Mouse (Mus musculus): ENCODE data around the gene Kcnd3. TPM values are rescaled to one million over a fixed set of nuclear protein-coding genes. Genes with fewer than 3 reads are reported as not detected.

Kcnd3 gene
- polyA plus RNA-seq (2012; rRNA removed), result 15.5 and 18.0 TPM in 2 replicates

DNA sequence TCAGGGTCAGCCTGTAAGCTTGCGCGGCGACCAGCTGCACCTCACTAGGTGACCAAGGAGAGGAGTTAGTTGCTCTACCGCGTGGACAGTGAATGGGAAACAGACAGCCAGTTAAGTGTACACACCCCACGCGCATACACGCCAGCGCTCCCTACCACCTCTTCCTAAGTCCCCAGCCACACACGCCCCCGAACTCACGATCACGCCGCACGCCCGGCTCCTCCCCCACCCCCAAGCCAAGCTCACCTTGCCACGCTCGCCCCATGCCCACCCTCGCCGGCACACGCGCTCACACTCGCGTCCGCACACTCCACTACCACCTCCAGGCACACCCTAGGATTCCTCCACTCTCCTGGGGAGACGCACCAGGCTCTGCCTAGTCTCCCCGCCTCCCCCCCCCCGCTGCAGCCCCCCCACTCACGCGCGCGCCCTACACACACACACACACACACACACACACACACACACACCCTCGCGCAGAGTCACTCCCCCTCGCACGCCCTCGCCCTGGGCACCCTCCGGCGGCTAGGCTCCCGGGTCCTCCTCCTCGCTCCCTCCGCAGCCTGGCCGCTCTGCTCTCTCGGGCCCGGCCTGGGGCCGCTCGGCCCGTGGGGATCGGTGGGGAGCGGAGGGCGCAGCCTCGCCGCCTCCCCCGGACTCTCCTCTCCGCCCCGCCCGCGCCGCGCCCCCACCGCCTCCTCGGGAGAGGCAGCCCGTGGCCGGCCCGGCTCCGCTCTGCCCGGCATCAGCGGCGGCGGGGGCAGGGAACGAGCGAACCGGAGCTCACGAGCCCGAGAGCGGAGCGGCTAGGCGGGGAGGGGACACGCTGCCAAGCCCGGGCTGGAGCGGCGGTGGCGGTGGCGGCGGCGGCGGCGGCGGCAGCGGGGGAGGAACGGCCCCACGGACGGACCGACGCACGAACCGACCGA is at the start of gene Kcnd3:
Kcnd3 (plus strand) TSS at position 704 of the 929 bp plus-strand sequence.
- no peak for DNase-seq (ENCODE audit: low read depth)

DNA sequence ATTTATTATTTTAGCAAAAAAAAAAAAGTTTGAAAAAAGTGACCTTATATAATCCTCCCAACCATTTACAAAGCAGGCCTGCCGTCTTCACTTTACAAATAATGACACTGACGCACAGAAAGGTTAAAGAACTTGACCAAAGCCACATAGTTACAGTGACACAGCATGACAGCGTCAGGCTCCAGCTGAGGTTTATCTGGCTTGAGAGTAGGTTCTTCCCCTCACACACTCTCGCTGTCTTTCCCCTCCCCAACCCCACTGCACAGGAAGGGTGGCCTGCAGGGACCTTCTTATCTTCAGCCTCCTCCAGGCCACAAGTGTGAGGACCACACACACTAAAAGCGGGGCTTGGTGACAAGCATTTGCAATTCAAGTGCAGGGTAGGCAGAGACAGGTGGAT is 49.5 kb upstream of the Kcnd3 start:
- DNase-seq (ENCODE audit: low read depth), result no peak

DNA sequence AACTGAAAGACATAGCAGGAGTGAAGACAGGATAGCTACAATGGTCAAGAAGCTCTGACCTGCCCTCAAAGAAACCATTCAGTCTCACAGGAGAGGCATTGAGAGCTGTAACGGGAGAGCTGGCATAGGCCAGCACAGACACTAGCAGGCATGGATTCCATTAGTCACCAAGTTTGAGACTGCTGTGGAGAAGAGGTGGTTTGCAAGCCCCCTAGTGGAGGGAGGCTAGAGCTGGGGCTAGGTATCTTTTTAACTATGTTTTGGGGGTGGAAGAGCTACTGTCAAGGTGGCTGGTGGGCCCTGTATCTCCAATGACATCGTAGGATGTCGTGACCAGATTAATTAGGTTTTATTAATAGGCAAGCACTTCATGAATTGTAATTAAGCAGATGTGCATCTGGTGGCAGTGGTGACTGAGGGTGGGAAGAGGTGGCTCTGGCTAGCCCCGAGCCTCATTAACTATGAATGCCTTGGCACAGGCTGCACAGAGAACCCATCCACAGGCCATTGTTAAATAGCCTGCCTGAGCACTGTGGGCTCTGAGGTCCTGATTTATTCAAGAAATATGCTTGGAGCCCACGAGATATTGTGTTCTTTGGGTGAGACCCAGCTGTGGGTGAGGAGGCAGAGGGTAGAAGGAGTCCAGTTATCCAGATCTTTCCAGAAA is 48.6 kb upstream of the Kcnd3 start:
- DNase-seq (ENCODE audit: low read depth), result no peak

DNA sequence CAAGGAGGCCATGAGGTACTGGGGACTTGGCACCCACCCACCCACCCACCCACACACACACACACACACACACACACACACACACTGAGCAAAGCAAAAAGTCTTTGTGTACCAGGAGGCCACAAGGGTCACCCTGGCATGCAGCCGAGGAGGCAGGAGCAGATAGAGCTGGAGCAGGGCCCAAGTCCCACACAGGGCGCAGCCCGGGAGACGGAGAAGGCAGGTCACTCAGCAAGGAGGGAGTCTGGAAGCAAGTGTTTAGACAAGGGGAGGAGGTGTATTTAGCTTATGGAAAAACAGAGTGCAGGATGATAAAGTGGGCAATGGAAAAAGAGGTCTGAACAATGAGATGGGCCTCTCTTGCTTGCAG is 48.1 kb upstream of the Kcnd3 start:
- no peak for DNase-seq (ENCODE audit: low read depth)

DNA sequence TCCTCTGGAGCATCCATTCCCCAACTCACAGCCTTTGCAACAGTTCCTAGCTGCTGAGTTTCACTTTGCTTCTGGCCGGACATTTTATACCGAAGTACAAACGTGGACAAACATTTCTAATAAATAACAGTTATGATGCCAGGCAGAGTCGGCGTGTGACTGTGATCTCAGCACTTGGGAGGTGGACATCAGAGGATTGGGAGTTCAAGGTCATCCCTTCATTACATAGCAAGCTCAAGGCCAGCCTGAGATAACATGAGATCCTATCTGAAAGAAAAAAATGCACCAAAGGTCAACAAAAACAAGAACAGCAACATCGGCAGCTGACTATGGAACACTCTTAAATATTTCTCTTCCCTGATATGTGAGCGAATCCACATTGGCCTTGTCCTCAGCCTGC is 46.6 kb upstream of the Kcnd3 start:
- no peak for DNase-seq (ENCODE audit: low read depth)

DNA sequence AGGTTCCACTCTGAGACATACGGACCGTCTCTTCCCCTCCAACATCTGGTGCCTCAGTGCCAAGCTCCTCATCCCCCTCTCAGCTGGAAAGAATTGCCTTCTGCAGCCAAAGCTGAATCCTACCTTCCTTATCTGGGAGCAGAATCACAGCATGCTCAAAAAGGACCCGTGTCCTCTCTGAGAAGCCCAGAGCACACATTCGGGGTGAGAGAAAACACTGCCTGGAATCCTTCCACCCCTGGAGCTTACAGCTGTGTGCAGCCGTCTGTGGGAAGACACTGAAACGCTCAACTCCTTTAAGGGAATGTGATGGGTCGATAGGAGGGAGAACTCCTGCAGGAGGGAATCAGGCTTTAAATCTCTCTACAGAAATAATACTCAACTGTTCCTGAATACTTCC is 46.1 kb upstream of the Kcnd3 start:
- DNase-seq (ENCODE audit: low read depth), result no peak

DNA sequence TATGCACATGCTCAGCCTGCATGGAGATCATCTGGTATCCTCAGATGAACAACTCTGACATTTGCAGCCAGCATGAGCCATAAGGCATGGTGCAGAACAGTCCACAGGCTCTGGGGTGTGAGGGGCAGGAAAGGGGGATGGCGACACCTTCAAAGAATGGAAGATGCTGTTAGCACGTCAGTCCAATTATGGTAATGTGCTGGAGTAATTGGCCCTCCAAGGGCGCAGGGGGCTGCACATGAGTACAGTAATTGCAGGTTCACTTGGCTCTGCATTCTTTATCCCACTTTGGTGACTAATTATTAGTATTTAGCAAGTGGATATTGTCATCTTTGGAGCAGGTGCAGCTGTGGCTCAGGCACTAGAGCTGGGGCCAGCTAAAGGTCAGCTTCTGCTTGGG is 43.9 kb upstream of the Kcnd3 start:
- DNase-seq (ENCODE audit: low read depth), result no peak

DNA sequence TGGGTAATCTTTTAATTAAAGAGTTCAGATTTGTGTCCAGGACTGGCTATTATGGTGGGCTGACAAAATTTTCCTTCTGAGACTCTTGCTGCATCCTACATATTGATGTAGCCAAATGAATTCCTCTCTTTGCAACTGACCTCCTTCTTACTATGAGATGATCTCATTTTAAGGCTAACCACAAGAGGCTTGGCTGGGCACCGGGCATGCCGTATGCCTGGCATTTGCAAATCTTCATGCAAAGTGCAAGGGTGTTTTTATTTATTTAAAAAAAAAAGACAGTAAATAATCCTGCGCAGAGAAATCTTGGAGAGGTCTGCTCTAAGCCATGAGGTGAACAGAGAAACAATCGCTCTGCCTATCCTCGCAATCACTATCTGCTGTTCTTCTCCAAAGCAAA is 41.3 kb upstream of the Kcnd3 start:
- no peak for DNase-seq (ENCODE audit: low read depth)

DNA sequence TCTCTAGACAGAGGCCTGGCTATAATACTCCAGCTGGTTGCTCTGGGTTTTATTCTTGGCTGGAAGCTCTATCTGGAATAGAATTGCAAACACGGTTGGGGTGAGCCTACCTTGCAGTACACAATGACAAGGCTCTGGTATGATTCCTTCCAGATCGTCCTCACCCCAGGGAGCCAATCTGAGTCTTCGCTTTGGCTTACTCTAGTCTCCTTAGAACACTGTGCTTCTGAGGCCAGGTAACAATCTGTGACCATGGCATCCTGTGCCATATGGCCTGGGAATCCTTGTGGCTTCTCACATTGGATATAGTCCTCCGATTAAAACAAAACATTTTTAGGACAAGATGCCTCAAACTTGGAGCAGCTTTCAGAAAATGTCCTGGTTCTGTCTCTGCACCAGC is 40.4 kb upstream of the Kcnd3 start:
- no peak for DNase-seq (ENCODE audit: low read depth)

DNA sequence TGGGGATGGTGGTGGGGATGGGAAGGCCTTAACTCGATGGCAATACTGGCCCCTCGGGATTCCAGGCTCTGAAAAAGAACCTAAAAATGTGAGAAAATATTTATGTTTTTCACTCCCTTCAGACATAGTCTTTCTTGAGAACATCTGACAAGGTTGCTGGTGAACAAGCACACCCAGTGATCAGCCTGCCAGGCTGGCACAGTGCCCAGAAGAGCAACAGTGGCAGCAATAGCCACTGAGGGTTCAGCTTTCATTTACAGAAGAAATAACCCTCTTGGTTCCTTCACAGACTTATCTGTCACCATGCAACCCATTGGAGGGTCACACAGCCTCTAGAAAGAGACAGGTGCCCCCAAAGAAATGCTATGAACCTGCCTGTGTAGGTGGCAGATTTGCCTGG is 39.9 kb upstream of the Kcnd3 start:
- DNase-seq (ENCODE audit: low read depth), result no peak

DNA sequence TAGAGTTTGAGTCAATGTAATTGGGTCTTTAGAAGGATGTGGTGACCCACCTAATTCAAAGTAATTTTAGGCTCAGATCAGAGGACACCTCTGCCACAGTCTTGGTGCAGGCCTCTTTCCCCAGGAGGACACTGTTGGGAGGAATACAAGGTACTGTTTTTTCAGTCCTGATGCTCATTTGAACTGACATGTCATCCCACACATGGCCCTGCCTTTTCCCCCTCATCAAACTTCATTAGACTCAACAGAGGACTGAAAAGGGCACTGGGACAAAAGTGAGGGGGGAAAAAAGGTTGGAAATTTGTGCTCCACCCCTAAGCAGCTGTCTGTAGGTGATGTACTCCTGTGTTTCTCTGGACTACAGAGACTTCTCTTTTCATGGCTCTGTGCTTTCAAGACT is 39.4 kb upstream of the Kcnd3 start:
- DNase-seq (ENCODE audit: low read depth), result no peak

DNA sequence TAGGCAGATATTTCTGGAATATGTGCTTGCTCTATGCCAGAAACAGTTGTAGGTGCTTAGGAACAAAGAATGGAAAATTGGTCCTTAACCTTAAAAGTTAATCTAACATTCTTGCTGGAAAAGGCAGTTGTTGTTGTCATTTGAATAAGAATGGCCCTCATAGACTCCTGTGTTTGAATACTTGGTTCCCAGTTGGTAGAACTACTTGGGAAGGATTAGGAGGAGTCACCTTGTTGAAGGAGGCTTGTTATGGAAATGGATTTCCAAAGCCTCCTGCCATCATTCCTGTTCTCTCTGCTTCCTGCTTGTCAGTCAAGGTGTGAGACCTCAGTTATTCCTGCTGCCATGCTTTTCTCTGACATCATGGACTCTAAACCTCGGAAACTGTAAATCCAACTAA is 33.7 kb upstream of the Kcnd3 start:
- DNase-seq (ENCODE audit: low read depth), result no peak

DNA sequence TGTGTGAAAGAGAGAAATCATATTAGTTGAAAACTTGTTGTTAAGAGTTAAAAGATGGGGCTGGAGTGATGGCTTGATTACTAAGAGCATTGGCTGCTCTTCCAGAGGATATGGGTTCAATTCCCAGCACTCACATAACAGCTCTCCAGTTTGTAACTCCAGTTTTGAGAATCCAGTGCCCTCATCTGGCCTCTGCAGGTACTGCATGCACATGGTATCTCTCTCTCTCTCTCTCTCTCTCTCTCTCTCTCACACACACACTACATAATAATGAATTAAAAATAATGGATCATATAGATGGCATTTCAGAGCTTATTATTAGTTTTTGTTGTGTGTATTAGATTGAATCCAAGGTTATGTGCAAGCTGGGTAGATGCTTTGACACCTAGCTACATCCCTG is 29.7 kb upstream of the Kcnd3 start:
- DNase-seq (ENCODE audit: low read depth), result no peak

DNA sequence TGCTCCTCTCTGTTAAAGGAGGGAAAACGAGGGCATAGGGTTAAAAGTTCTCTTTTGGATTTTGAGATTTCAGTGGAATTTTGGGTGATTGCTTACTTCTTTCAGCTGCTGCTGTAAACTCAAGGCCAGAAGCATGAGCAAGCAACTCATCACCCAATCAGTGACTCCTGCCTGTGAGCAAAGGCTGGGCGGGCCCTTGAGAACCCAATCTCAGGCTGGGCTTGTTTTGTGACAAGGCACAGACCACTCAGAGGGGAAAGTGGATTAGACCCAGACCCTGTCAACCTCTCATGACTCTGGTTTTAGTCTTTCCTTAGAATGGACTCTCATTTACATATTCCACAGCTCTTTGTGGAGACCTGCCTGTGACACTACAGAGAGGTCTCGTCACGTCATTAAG is 28.7 kb upstream of the Kcnd3 start:
- no peak for DNase-seq (ENCODE audit: low read depth)

DNA sequence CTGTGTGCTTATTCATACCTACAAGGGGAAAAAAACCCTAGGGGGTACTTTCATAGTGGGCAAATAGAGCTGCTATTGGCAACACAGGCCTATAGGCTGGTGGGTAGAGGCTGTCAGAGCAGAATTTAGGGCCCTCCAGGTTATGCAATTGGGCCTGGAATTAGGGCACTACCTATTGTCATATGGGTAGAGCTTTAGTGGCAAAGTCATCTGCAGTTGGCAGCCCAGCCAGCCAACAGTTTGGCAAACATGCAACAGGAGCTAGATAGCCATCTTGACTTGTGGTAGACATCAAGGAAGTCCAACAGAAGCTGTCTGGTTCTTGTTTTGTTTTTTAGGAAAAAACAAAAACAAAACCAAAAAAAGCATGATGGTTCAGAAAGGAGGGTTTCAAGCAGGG is 23.5 kb upstream of the Kcnd3 start:
- DNase-seq (ENCODE audit: low read depth), result no peak

DNA sequence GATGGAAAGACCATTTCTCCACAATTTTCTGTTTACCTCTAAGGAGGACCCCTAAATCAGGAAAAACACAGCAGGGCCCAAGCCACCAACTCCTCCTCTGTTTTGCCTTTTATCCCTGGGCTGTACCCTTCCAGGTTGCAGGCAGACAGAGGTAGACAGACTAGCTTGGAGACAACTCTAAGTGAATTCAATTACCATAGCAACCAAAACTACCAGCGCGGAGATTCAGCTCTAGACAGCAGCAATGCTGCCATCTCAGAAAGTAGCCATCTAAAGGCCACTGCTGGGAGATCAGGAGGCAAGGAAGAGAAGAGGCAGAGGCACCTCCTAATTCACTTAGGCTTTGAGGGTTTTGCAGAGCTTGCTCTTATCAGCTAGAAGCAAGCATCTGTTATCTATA is 15.7 kb upstream of the Kcnd3 start:
- DNase-seq (ENCODE audit: low read depth), result no peak

DNA sequence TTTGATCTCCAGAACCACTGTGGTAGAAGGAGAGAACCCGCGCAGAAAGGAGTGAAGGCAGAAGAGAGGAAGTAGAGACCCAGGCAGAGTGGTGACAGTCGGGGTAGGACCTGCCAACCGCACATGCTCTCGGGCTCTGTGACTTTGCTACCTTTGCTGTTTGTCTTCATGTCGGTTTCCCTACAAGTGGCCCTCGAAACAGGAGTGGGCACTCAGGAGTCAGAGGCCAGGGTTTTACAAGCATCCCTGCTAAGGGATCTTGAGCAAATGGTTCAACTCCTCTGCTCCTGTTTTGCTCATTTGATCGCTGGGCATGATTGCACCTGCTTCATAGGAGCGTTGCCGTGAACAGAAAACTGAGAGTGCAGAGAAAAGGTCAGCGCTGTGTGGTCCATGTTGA is 15.2 kb upstream of the Kcnd3 start:
- DNase-seq (ENCODE audit: low read depth), result no peak

DNA sequence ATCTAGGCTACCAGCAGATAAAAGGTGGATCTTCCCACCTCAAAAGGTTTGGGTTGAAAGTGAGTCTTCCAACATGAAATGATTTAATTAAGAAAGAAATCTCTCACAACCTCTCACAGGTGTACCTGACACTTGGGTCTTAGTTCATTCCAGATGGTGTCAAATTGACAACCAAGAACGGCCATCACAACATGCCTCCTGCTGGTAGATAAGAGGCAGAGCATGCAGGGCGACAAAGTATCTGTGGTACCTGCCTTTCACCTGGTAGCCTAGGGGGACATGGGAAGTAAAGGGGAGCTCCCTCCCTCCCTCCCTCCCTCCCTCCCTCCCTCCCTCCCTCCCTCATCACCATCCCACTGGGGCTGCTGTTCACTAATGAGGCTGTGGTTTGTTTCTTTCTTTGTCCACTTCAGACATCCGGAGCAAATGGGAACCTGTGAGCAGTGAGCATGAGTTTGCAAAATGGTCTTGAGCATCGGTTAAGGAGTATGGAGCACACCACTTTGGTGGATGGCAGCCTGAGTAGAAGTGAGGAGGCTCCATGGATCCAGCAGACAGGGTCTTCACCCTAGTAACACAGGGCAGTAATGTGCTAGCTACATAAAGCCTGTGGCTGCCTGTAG is 11.1 kb upstream of the Kcnd3 start:
- no peak for DNase-seq (ENCODE audit: low read depth)

DNA sequence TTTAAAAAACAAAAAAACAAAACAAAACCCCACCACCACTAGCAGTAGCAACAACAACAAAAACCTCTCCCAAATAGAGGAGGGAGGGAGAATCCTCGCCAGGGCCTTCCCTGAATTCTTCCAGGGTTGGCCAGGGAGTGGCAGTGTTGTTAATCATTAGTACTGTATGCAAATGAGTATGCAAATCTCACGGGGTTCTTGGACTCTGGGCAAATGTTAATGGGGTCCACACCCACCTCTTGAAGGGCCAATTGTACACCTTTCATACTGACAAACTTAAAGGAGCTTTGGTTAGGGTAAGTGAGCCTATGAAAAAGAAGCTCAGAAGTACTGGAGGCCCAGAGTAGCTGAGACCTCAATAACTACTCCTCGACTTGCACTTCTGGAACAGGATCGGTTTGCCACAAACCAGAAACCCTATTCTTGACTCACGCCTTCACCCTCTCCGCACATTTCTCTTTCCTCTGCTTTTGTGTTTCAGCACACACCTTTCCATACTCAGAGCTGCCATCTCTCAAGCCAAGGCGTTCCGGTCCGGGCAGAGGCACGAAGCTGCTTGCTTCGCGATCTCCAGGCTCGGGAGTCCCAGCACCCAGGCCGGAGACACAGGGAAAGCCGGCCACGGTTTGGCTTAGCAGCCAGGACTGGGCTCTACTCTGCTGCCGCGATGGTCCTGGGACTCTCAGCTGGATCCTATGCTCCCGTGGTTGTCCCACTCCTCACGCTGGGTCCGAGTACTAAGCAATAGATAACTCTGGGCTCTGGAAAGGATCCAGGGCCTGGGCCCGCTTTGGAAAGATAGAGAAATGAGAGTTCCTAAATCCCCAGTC is 1.3 kb upstream of the Kcnd3 start:
- peak; percentile 20 for DNase-seq (ENCODE audit: low read depth)

DNA sequence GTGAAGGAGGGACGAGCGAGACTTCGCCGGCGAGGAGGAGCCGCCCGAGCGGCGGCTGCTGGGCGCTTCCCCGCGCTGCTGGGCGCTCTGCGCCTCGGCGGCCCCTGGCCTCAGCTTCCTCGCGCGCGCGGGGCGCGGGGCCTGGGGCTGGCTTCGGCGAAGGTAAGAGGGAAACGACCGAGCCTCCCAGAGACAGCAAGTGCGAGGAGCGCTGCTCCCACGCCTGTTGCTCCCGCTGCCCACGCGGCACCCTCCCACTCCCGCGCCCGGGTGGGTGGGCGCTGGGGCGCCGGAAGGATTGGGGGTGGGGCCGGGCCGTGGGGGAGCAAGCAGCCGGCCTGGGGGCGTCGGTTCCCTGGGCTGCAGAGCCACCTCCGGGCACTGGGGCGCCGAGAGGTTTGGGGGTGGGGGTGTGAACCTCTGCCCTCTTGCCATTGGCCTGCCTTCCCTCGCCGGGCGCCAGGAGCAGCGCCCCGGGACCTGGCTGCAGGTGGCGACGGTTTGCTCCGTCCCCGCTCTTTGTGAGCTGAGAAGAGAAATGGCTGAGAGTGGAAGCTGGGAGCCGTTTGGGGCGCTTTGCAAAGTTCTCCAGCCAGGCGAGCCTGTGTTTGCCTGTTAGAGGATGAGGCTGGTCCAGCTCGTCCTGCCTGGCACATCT is 555 bp downstream of the Kcnd3 start:
- DNase-seq (ENCODE audit: low read depth), result no peak

DNA sequence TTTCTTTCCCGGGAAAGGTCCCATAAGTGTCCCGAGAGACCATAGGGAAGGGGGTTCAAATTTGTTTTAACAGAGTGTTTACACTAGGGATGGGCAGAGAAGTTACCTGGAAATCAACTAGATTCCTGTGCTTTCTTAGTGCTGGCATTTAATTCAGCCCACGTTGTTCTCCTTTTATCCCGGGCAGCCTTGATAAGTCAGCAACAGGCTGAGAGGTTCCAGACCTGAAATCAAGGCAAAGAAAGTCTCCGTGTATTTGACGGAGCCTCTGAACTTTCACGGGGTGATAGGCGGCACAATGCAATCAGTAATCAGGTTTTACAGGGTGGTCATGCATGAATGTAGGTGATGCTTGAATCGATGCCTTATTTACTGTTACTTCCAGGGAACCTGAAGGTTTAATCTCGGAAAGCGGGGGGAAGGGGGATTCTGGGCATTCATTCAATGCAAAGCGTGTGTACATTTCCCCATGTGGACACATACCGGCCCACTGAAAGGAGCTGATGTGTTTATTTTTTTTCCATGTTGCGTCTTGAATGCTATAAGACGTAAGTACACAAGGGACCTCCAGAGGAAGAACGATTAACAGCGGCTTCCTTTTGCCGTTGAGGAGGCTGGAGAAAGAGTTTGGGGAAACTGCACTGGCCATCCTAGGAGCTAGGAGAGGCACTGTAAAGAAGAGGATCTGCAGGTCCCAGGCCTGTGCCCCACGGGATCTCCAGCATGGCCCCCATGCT is 1.3 kb downstream of the Kcnd3 start:
- no peak for DNase-seq (ENCODE audit: low read depth)

Measured in gonadal fat pad, adult 2 months (tissue).